Mouse (Mus musculus): ENCODE data around the gene Orai1. TPM values are rescaled to one million over a fixed set of nuclear protein-coding genes. Genes with fewer than 3 reads are reported as not detected.

The Orai1 gene
- polyA plus RNA-seq, 1 experiment from 2014 or later, result 13.9 TPM

- Histone ChIP-seq H3K27me3 (replicated peaks) (no peaks in the 10 kb centered on the region), H3K4me1 (peaks cover 8% of the 10 kb centered on the region), H3K4me2 (replicated peaks) (no peak overlapping the region), H3K36me3 (peaks cover 4% of the 10 kb centered on the region; the same call in 1 of the 2 replicates), H3K4me3 (no peak overlapping the region), H3K9me3 (no peaks in the 10 kb centered on the region), H3K9ac (no peak overlapping the region), H3K27ac (no peak overlapping the region)
- 95% methylated on average over 6 of the region's 6 CpGs for WGBS
- no peak for ATAC-seq (ENCODE audit: low FRiP score, low read depth)
These were observed 9.4 kb downstream of the Orai1 start for GRCm38 (mm10) chr5:123024312-123024711.

GRCm38 (mm10) chr5:123024965-123025573 lies 10.2 kb downstream of the Orai1 start:
- Histone ChIP-seq H3K27me3 (replicated peaks) (no peaks in the 10 kb centered on the region), H3K9me3 (no peaks in the 10 kb centered on the region), H3K36me3 (peaks cover 11% of the 10 kb centered on the region), H3K9ac (no peak overlapping the region), H3K27ac (no peak overlapping the region), H3K4me1 (0 out of 2 replicates have a peak, but pooled peaks cover under 1% of the 10 kb centered on the region), H3K4me2 (replicated peaks) (no peak overlapping the region), H3K4me3 (no peak overlapping the region)
- ATAC-seq (ENCODE audit: low FRiP score, low read depth), result no peak
- 67% methylated on average over 9 of the region's 9 CpGs for WGBS

- no peak overlapping the region for H3K4me2 ChIP-seq (replicated peaks)
- ATAC-seq (ENCODE audit: low FRiP score, low read depth), result no peak
- H3K4me3 ChIP-seq, result no peak overlapping the region
- no peaks in the 10 kb centered on the region for H3K4me1 ChIP-seq
- H3K9ac ChIP-seq, result no peak overlapping the region
- no peak overlapping the region for H3K27ac ChIP-seq
- no peaks in the 10 kb centered on the region for H3K27me3 ChIP-seq (replicated peaks)
- H3K36me3 ChIP-seq, result peaks cover 16% of the 10 kb centered on the region
- H3K9me3 ChIP-seq, result no peaks in the 10 kb centered on the region
- WGBS, result 78% methylated on average over 6 of the region's 6 CpGs
These were observed 11.5 kb downstream of the Orai1 start for GRCm38 (mm10) chr5:123026414-123026813.

- Histone ChIP-seq H3K4me2 (replicated peaks) (no peak overlapping the region), H3K9ac (no peak overlapping the region), H3K9me3 (no peaks in the 10 kb centered on the region), H3K36me3 (peaks cover 21% of the 10 kb centered on the region), H3K4me3 (no peak overlapping the region), H3K4me1 (no peaks in the 10 kb centered on the region), H3K27ac (no peak overlapping the region), H3K27me3 (replicated peaks) (no peaks in the 10 kb centered on the region)
- ATAC-seq (ENCODE audit: low FRiP score, low read depth), result no peak
- WGBS, result 79% methylated on average over 6 of the region's 6 CpGs
These were observed 12.6 kb downstream of the Orai1 start for GRCm38 (mm10) chr5:123027436-123027835.

- no peak overlapping the region for H3K4me3 ChIP-seq
- H3K4me1 ChIP-seq, result no peaks in the 10 kb centered on the region
- WGBS, result 91% methylated on average over 7 of the region's 7 CpGs
- H3K27me3 ChIP-seq (replicated peaks), result no peaks in the 10 kb centered on the region
- H3K9me3 ChIP-seq, result no peaks in the 10 kb centered on the region
- no peak for ATAC-seq (ENCODE audit: low FRiP score, low read depth)
- H3K9ac ChIP-seq, result no peak overlapping the region
- H3K36me3 ChIP-seq, result peaks cover 21% of the 10 kb centered on the region
- no peak overlapping the region for H3K27ac ChIP-seq
- no peak overlapping the region for H3K4me2 ChIP-seq (replicated peaks)
These were observed 14.9 kb downstream of the Orai1 start for GRCm38 (mm10) chr5:123029729-123030128.

- Histone ChIP-seq H3K27me3 (replicated peaks) (no peaks in the 10 kb centered on the region), H3K9ac (no peak overlapping the region), H3K4me1 (no peaks in the 10 kb centered on the region), H3K27ac (no peak overlapping the region), H3K36me3 (peaks cover 21% of the 10 kb centered on the region), H3K9me3 (no peaks in the 10 kb centered on the region), H3K4me2 (replicated peaks) (no peak overlapping the region), H3K4me3 (no peak overlapping the region)
- WGBS, result 83% methylated on average over 3 of the region's 3 CpGs
- no peak for ATAC-seq (ENCODE audit: low FRiP score, low read depth)
These were observed 16.4 kb downstream of the Orai1 start for GRCm38 (mm10) chr5:123031312-123031711.

- no peak overlapping the region for H3K4me3 ChIP-seq
- H3K36me3 ChIP-seq, result peaks cover 21% of the 10 kb centered on the region
- no peak overlapping the region for H3K27ac ChIP-seq
- H3K9ac ChIP-seq, result no peak overlapping the region
- no peak for ATAC-seq (ENCODE audit: low FRiP score, low read depth)
- H3K4me1 ChIP-seq, result no peaks in the 10 kb centered on the region
- H3K27me3 ChIP-seq (replicated peaks), result no peaks in the 10 kb centered on the region
- 83% methylated on average over 7 of the region's 7 CpGs for WGBS
- no peak overlapping the region for H3K4me2 ChIP-seq (replicated peaks)
- H3K9me3 ChIP-seq, result no peaks in the 10 kb centered on the region
These were observed 18.8 kb downstream of the Orai1 start for GRCm38 (mm10) chr5:123033646-123034160.

- no peaks in the 10 kb centered on the region for H3K27me3 ChIP-seq (replicated peaks)
- peaks cover 10% of the 10 kb centered on the region; the same call in 1 of the 2 replicates for H3K36me3 ChIP-seq
- WGBS, result 81% methylated on average over 4 of the region's 4 CpGs
- H3K9me3 ChIP-seq, result no peaks in the 10 kb centered on the region
- H3K27ac ChIP-seq, result no peak overlapping the region
- no peak overlapping the region for H3K9ac ChIP-seq
- H3K4me1 ChIP-seq, result peaks cover 5% of the 10 kb centered on the region; the same call in 1 of the 2 replicates
- no peak overlapping the region for H3K4me2 ChIP-seq (replicated peaks)
- no peak for ATAC-seq (ENCODE audit: low FRiP score, low read depth)
- no peak overlapping the region for H3K4me3 ChIP-seq
These were observed 20.2 kb downstream of the Orai1 start for GRCm38 (mm10) chr5:123035089-123035488.

- peaks cover 5% of the 10 kb centered on the region; the same call in 1 of the 2 replicates for H3K4me1 ChIP-seq
- no peak overlapping the region for H3K9ac ChIP-seq
- no peak overlapping the region for H3K4me2 ChIP-seq (replicated peaks)
- no peaks in the 10 kb centered on the region for H3K27me3 ChIP-seq (replicated peaks)
- 34% methylated on average over 6 of the region's 6 CpGs for WGBS
- H3K27ac ChIP-seq, result no peak overlapping the region
- H3K9me3 ChIP-seq, result no peaks in the 10 kb centered on the region
- no peak overlapping the region for H3K4me3 ChIP-seq
- peaks cover 10% of the 10 kb centered on the region; the same call in 1 of the 2 replicates for H3K36me3 ChIP-seq
- ATAC-seq (ENCODE audit: low FRiP score, low read depth), result no peak
These were observed 20.7 kb downstream of the Orai1 start for GRCm38 (mm10) chr5:123035564-123035963.

GRCm38 (mm10) chr5:123038115-123038514 lies 23.2 kb downstream of the Orai1 start:
- no peak overlapping the region for H3K4me2 ChIP-seq (replicated peaks)
- no peaks in the 10 kb centered on the region for H3K36me3 ChIP-seq
- no peak overlapping the region for H3K9ac ChIP-seq
- no peak for ATAC-seq (ENCODE audit: low FRiP score, low read depth)
- H3K4me1 ChIP-seq, result peaks cover 5% of the 10 kb centered on the region; the same call in 1 of the 2 replicates
- 90% methylated on average over 5 of the region's 5 CpGs for WGBS
- H3K4me3 ChIP-seq, result no peak overlapping the region
- no peaks in the 10 kb centered on the region for H3K9me3 ChIP-seq
- no peaks in the 10 kb centered on the region for H3K27me3 ChIP-seq (replicated peaks)
- H3K27ac ChIP-seq, result no peak overlapping the region

- H3K4me2 ChIP-seq (replicated peaks), result peak overlapping the region; percentile 60
- H3K36me3 ChIP-seq, result no peaks in the 10 kb centered on the region
- H3K9ac ChIP-seq, result peak overlapping the region; percentile 35; the same call in 1 of the 2 replicates
- no peak overlapping the region for H3K27ac ChIP-seq
- H3K4me3 ChIP-seq, result peak overlapping the region; percentile 21; the same call in 1 of the 2 replicates
- H3K27me3 ChIP-seq (replicated peaks), result no peaks in the 10 kb centered on the region
- WGBS, result 4% methylated on average over 25 of the region's 25 CpGs
- no peak for ATAC-seq (ENCODE audit: low FRiP score, low read depth)
- peaks cover 5% of the 10 kb centered on the region; the same call in 1 of the 2 replicates for H3K4me1 ChIP-seq
- H3K9me3 ChIP-seq, result no peaks in the 10 kb centered on the region
These were observed 24.4 kb downstream of the Orai1 start for GRCm38 (mm10) chr5:123039120-123039752.

- no peaks in the 10 kb centered on the region for H3K27me3 ChIP-seq (replicated peaks)
- no peak overlapping the region for H3K9ac ChIP-seq
- no peaks in the 10 kb centered on the region for H3K9me3 ChIP-seq
- peaks cover 5% of the 10 kb centered on the region; the same call in 1 of the 2 replicates for H3K4me1 ChIP-seq
- H3K4me2 ChIP-seq (replicated peaks), result no peak overlapping the region
- no peak for ATAC-seq (ENCODE audit: low FRiP score, low read depth)
- WGBS, result 63% methylated on average over 7 of the region's 7 CpGs
- no peak overlapping the region for H3K27ac ChIP-seq
- no peak overlapping the region for H3K4me3 ChIP-seq
- H3K36me3 ChIP-seq, result no peaks in the 10 kb centered on the region
These were observed 25.9 kb downstream of the Orai1 start for GRCm38 (mm10) chr5:123040796-123041195.
